Mouse (Mus musculus) limb, embryonic 11.5 days (tissue): ENCODE data around the gene Smcr8. TPM values are rescaled to one million over a fixed set of nuclear protein-coding genes. Genes with fewer than 3 reads are reported as not detected.

Experiments used
- ATAC-seq: fragments of 200-750 bp; cut with Nextera tagmentation; 2 replicates; pipeline ENCODE4 v1.8.0; 2017; ENCODE audit warnings: low read depth; ENCODE audit not compliant: insufficient number of reproducible peaks, low FRiP score, low TSS enrichment
- DNase-seq: peaks from one replicate; pipeline ENCODE4 v3.0.0-alpha.2; 2015; ENCODE audit warnings: low spot score
- H3K27ac ChIP-seq: fragments of 300-500 bp; sonication (generic); replicated peaks from 2 replicates; pipeline ENCODE4 v1.5.1; 2014; ENCODE audit warnings: low read depth, mild to moderate bottlenecking, low read length
- H3K27me3 ChIP-seq: fragments of 300-500 bp; sonication (generic); 2 replicates; pipeline ENCODE4 v1.6.1; 2014; ENCODE audit warnings: mild to moderate bottlenecking, low read length, mixed read lengths; ENCODE audit not compliant: control insufficient read depth, insufficient read depth
- H3K36me3 ChIP-seq: fragments of 300-500 bp; sonication (generic); 2 replicates; pipeline ENCODE4 v1.6.1; 2014; ENCODE audit warnings: mild to moderate bottlenecking, low read length, moderate library complexity, mixed read lengths; ENCODE audit not compliant: control insufficient read depth, insufficient read depth
- H3K4me1 ChIP-seq: fragments of 300-500 bp; sonication (generic); 2 replicates; pipeline ENCODE4 v1.6.1; 2014; ENCODE audit warnings: low read length, mixed read lengths; ENCODE audit not compliant: control insufficient read depth, insufficient read depth
- H3K4me2 ChIP-seq: fragments of 300-500 bp; sonication (generic); 2 replicates; pipeline ENCODE4 v1.6.1; 2014; ENCODE audit warnings: low read depth, mild to moderate bottlenecking, moderate library complexity; ENCODE audit not compliant: severe bottlenecking
- H3K4me3 ChIP-seq: fragments of 300-500 bp; sonication (generic); 2 replicates; pipeline ENCODE4 v1.5.1; 2014; ENCODE audit warnings: low read depth, low read length
- H3K9ac ChIP-seq: fragments of 300-500 bp; sonication (generic); 2 replicates; pipeline ENCODE4 v1.6.1; 2014; ENCODE audit warnings: mild to moderate bottlenecking, low read length
- H3K9me3 ChIP-seq: fragments of 300-500 bp; sonication (generic); 2 replicates; pipeline ENCODE4 v1.6.1; 2016; ENCODE audit warnings: low read length; ENCODE audit not compliant: control insufficient read depth
- WGBS: fragments of 180-500 bp; shearing (Covaris S2); extraction: QIAGEN DNeasy Blood & Tissue Kit; methylation state at CpG from one replicate; pipeline ENCODE4 v1.1.7; 2014; 5-methylcytosine and 5-hydroxymethylcytosine counted together
- polyA plus RNA-seq: library from polyadenylated mRNA; unstranded; fragments of >200 nt; fragmentation: Nextera tagmentation; extraction: Ambion mirVana; gene quantifications from 2 replicates; pipeline ENCODE4 v1.2.1, GENCODE M21; 2014

Gene Smcr8
- polyA plus RNA-seq, 1 experiment from 2014 or later = 9.0 TPM

- H3K36me3 ChIP-seq = peaks cover 3% of the 10 kb centered on the region; the same call in 1 of the 2 replicates
- no peak overlapping the region for H3K4me2 ChIP-seq
- no peaks in the 10 kb centered on the region for H3K27me3 ChIP-seq
- no peaks in the 10 kb centered on the region for H3K9me3 ChIP-seq
- DNase-seq (no peak), ATAC-seq (no peak)
- no peak overlapping the region for H3K27ac ChIP-seq
- H3K9ac ChIP-seq = no peak overlapping the region
- peaks cover 17% of the 10 kb centered on the region for H3K4me1 ChIP-seq
- H3K4me3 ChIP-seq = no peak overlapping the region
- 94% methylated on average over 1 of the region's 1 CpGs for WGBS
Measured at GRCm38 (mm10) chr11:60774841-60775240, 2.5 kb upstream of the Smcr8 start.

- DNase-seq (no peak), ATAC-seq (no peak)
- Histone ChIP-seq H3K27ac (no peak overlapping the region), H3K9ac (no peak overlapping the region), H3K4me2 (peak overlapping the region; percentile 84), H3K4me1 (peaks cover 24% of the 10 kb centered on the region), H3K36me3 (peaks cover 7% of the 10 kb centered on the region; the same call in 1 of the 2 replicates), H3K27me3 (no peaks in the 10 kb centered on the region), H3K4me3 (peak overlapping the region; percentile 63; the same call in 1 of the 2 replicates), H3K9me3 (no peaks in the 10 kb centered on the region)
- 51% methylated on average over 6 of the region's 6 CpGs for WGBS
Measured at GRCm38 (mm10) chr11:60775578-60775977, 1.7 kb upstream of the Smcr8 start.

DNA sequence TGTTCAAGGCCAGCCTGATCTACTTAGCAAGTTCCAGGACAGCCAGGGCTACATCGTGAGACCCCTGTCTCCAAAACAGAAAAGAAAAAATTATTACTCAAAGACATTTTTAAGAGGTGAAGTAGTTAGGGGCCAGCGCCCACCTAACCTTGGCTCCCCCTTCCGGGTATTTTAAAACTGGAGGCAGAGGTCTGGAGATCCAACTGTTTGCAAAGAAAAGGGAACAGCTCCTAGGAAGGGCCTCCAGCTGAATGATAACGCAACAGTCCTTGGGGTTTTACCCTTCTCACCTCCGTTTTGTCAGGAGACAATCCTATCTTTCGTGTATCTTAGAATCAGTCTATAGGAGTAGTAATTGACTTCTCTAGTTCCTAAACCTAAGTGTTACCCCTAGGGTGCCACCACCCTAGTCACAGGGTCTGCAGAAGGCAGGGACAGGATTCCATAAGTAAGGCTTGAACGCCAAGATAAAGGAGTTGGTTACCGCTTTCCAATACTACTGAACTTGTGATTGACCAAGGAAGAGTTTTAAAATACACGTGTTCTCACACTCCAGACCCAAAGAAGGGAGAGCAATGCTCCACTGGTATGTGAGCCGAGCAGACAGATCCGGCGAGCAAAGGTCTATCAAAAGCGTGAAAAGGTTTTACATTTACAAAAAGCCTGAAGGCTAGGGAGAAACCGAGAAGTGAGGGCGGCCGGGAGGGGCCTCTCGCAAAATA, 1.1 kb upstream of the Smcr8 start:
- no peak for DNase-seq
- peak overlapping the region; percentile 63 for H3K4me3 ChIP-seq
- H3K27ac ChIP-seq = no peak overlapping the region
- H3K4me1 ChIP-seq = peaks cover 27% of the 10 kb centered on the region
- peaks cover 7% of the 10 kb centered on the region; the same call in 1 of the 2 replicates for H3K36me3 ChIP-seq
- peak overlapping the region; percentile 75 for H3K9ac ChIP-seq
- H3K4me2 ChIP-seq = peak overlapping the region; percentile 84
- H3K27me3 ChIP-seq = no peaks in the 10 kb centered on the region
- 8% methylated on average over 17 of the region's 17 CpGs for WGBS
- 0 out of 2 replicates have a peak, but pooled peaks have one; percentile 11 for ATAC-seq
- no peaks in the 10 kb centered on the region for H3K9me3 ChIP-seq

- Histone ChIP-seq H3K9ac (peak overlapping the region; percentile 75), H3K4me3 (peak overlapping the region; percentile 63), H3K4me1 (peaks cover 30% of the 10 kb centered on the region), H3K4me2 (peak overlapping the region; percentile 84), H3K27me3 (no peaks in the 10 kb centered on the region), H3K27ac (peak overlapping the region; percentile 24; the same call in 1 of the 2 replicates), H3K36me3 (peaks cover 9% of the 10 kb centered on the region; the same call in 1 of the 2 replicates), H3K9me3 (no peaks in the 10 kb centered on the region)
- 28% methylated on average over 16 of the region's 16 CpGs for WGBS
- DNase-seq = no peak
- ATAC-seq = no peak
Measured at GRCm38 (mm10) chr11:60777801-60778370, 562 bp downstream of the Smcr8 start.

DNA sequence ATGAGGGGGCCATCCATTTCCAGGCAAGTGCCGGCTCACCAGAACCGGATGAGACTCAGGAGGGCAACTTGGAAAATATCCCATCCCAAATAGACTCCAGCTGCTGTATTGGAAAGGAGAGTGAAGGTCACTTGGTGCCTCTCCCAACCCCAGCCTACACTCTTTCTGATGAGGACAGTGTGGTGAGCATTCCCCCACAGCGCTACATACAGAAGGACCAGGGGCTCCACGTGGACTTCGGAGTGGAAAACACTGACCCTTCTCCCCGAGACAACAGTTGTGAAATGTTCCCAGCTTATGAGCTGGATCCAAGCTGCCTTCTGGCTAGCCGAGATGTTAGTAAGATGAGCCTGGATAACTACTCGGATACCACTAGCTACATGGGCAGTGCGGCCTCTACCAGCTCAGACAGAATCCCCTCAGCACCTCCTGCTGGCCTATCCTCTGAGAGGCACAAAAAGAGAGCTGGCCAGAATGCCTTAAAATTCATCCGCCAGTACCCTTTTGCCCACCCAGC, 2.4 kb downstream of the Smcr8 start:
- H3K9ac ChIP-seq = no peak overlapping the region
- ATAC-seq (no peak), DNase-seq (no peak)
- H3K27me3 ChIP-seq = no peaks in the 10 kb centered on the region
- peak overlapping the region; percentile 31; the same call in 1 of the 2 replicates for H3K4me2 ChIP-seq
- H3K27ac ChIP-seq = no peak overlapping the region
- 93% methylated on average over 10 of the region's 10 CpGs for WGBS
- H3K4me1 ChIP-seq = peaks cover 30% of the 10 kb centered on the region
- peaks cover 18% of the 10 kb centered on the region; the same call in 1 of the 2 replicates for H3K36me3 ChIP-seq
- H3K9me3 ChIP-seq = no peaks in the 10 kb centered on the region
- H3K4me3 ChIP-seq = no peak overlapping the region

GRCm38 (mm10) chr11:60784179-60784922, 7.0 kb downstream of the Smcr8 start:
- Histone ChIP-seq H3K27me3 (no peaks in the 10 kb centered on the region), H3K4me1 (peaks cover 16% of the 10 kb centered on the region), H3K9ac (no peak overlapping the region), H3K4me2 (no peak overlapping the region), H3K27ac (no peak overlapping the region), H3K4me3 (no peak overlapping the region), H3K36me3 (peaks cover 30% of the 10 kb centered on the region), H3K9me3 (no peaks in the 10 kb centered on the region)
- 91% methylated on average over 8 of the region's 8 CpGs for WGBS
- DNase-seq (no peak), ATAC-seq (no peak)

GRCm38 (mm10) chr11:60787595-60787994, 10.3 kb downstream of the Smcr8 start:
- H3K36me3 ChIP-seq = peaks cover 28% of the 10 kb centered on the region
- no peak overlapping the region for H3K4me2 ChIP-seq
- H3K9ac ChIP-seq = no peak overlapping the region
- ATAC-seq = no peak
- H3K27ac ChIP-seq = no peak overlapping the region
- no peak overlapping the region for H3K4me3 ChIP-seq
- no peak for DNase-seq
- no peaks in the 10 kb centered on the region for H3K4me1 ChIP-seq
- no peaks in the 10 kb centered on the region for H3K9me3 ChIP-seq
- 81% methylated on average over 1 of the region's 1 CpGs for WGBS
- no peaks in the 10 kb centered on the region for H3K27me3 ChIP-seq

DNA sequence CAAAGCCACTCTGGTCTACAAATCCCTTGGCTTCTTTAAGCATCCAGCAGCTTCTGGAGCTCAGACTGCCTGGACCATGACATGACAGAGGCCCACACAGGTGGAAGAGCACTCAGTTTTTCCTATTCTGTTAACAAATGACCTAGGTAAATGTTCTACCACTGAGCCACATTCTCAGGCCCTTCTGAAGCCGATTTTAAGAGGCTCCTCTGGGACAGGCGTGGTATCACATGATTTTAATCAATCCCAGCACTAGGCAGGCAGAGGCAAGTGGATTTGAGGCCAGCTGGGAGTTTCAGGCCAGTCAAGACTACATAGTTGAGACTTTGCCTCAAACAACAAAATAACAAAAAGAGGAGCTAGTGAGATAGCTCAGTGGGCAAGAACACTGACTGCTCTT, 13.1 kb downstream of the Smcr8 start:
- H3K4me2 ChIP-seq = no peak overlapping the region
- H3K9me3 ChIP-seq = no peaks in the 10 kb centered on the region
- no peak overlapping the region for H3K4me3 ChIP-seq
- no peak for ATAC-seq
- no peak overlapping the region for H3K9ac ChIP-seq
- no peaks in the 10 kb centered on the region for H3K4me1 ChIP-seq
- H3K27ac ChIP-seq = no peak overlapping the region
- DNase-seq = no peak
- 68% methylated on average over 2 of the region's 2 CpGs for WGBS
- H3K36me3 ChIP-seq = peaks cover 17% of the 10 kb centered on the region
- no peaks in the 10 kb centered on the region for H3K27me3 ChIP-seq
